Mouse (Mus musculus): ENCODE results near the gene 1700011L22Rik. TPM values are rescaled to one million over a fixed set of nuclear protein-coding genes. Genes with fewer than 3 reads are reported as not detected.

1700011L22Rik gene
- polyA plus RNA-seq, 1 experiment from 2014 or later = not detected

DNA sequence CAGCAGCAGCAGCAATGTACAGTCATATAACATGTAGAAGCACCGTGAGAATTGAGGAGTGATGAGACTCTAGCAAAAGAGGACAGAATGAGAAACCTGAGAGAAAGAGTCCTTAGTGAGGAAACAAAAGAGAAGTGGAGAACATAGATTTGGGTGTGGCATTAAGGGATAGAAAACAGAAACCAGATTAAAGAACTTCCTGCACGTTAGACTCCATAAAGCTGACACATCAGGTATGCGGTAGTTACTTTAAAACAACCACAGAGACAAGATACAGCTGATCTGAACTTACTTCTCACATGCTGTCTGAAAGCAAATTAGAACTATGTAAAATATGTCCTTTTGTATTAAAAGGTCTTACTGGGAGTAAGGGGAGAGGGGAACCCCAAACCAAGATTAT lies 38.1 kb upstream of the 1700011L22Rik start:
- no peak overlapping the region for H3K9ac ChIP-seq (ENCODE audit: low read length)
- ATAC-seq (ENCODE audit: low FRiP score) = no peak
- DNase-seq (ENCODE audit: low spot score, missing footprints) = no peak
- H3K4me3 ChIP-seq (ENCODE audit: low read depth, low read length) = no peak overlapping the region
- no peak overlapping the region for H3K4me2 ChIP-seq
- WGBS = 92% methylated on average over 3 of the region's 3 CpGs
- H3K27ac ChIP-seq (ENCODE audit: low read depth, low read length) = no peak overlapping the region
- H3K9me3 ChIP-seq (ENCODE audit: control insufficient read depth, low read length) = no peaks in the 10 kb centered on the region
- H3K36me3 ChIP-seq (ENCODE audit: control insufficient read depth, insufficient read depth, low read length) = no peaks in the 10 kb centered on the region
- H3K27me3 ChIP-seq (ENCODE audit: control insufficient read depth, insufficient read depth, low read length) = no peaks in the 10 kb centered on the region
- H3K4me1 ChIP-seq (ENCODE audit: control insufficient read depth, insufficient read depth, low read length) = no peaks in the 10 kb centered on the region

DNA sequence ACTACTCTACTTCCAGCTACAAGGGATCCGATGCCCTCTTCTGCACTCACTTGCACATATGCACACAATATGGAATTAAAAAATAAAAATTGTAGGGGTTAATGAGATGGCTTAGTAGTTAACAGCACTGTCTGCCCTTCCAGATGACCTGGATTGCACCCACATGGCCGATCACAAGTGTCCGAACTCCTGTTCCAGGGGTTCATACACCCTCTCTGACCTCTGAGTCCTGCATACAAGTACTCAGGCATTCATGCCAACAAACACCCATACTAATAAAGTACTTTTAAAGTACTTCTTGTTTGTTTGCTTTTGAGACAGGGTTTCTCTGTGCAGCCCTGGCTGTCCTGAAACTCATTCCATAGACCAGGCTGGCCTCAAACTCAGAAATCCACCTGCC lies 36.3 kb upstream of the 1700011L22Rik start:
- H3K27me3 ChIP-seq (ENCODE audit: control insufficient read depth, insufficient read depth, low read length) = no peaks in the 10 kb centered on the region
- WGBS = 90% methylated on average over 3 of the region's 3 CpGs
- H3K4me2 ChIP-seq = no peak overlapping the region
- DNase-seq (ENCODE audit: low spot score, missing footprints) (no peak), ATAC-seq (ENCODE audit: low FRiP score) (no peak)
- H3K4me1 ChIP-seq (ENCODE audit: control insufficient read depth, insufficient read depth, low read length) = no peaks in the 10 kb centered on the region
- H3K27ac ChIP-seq (ENCODE audit: low read depth, low read length) = no peak overlapping the region
- no peak overlapping the region for H3K4me3 ChIP-seq (ENCODE audit: low read depth, low read length)
- H3K36me3 ChIP-seq (ENCODE audit: control insufficient read depth, insufficient read depth, low read length) = no peaks in the 10 kb centered on the region
- no peaks in the 10 kb centered on the region for H3K9me3 ChIP-seq (ENCODE audit: control insufficient read depth, low read length)
- no peak overlapping the region for H3K9ac ChIP-seq (ENCODE audit: low read length)

DNA sequence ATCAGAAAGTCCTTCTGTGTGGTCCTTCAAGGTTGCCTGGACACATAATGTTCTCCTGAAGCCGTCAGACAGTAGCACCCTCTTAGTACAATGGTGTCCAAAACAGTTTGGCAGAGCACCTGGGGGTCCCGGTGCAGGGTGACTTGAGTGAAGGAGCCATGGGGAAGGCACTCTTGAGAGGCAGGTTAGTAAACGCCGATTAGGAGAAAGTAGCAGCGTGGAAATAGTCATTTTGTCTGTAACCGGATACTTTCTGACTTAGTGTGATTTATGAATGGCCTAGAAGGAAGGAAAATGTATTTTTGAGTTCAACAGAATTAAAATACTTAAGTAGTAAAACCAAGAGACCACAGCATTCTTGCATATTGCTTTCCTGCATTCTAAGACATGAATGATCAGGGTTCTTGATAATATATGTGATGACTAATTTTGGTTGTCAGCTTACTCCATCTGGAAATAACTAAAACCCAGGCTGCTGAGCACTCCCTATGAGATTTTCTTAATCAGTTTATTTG lies 33.1 kb upstream of the 1700011L22Rik start:
- Histone ChIP-seq H3K27ac (ENCODE audit: low read depth, low read length) (no peak overlapping the region), H3K9ac (ENCODE audit: low read length) (no peak overlapping the region), H3K36me3 (ENCODE audit: control insufficient read depth, insufficient read depth, low read length) (no peaks in the 10 kb centered on the region), H3K4me3 (ENCODE audit: low read depth, low read length) (no peak overlapping the region), H3K4me2 (no peak overlapping the region), H3K27me3 (ENCODE audit: control insufficient read depth, insufficient read depth, low read length) (no peaks in the 10 kb centered on the region), H3K4me1 (ENCODE audit: control insufficient read depth, insufficient read depth, low read length) (no peaks in the 10 kb centered on the region), H3K9me3 (ENCODE audit: control insufficient read depth, low read length) (no peaks in the 10 kb centered on the region)
- ATAC-seq (ENCODE audit: low FRiP score) (no peak), DNase-seq (ENCODE audit: low spot score, missing footprints) (no peak)
- 91% methylated on average over 6 of the region's 6 CpGs for WGBS

DNA sequence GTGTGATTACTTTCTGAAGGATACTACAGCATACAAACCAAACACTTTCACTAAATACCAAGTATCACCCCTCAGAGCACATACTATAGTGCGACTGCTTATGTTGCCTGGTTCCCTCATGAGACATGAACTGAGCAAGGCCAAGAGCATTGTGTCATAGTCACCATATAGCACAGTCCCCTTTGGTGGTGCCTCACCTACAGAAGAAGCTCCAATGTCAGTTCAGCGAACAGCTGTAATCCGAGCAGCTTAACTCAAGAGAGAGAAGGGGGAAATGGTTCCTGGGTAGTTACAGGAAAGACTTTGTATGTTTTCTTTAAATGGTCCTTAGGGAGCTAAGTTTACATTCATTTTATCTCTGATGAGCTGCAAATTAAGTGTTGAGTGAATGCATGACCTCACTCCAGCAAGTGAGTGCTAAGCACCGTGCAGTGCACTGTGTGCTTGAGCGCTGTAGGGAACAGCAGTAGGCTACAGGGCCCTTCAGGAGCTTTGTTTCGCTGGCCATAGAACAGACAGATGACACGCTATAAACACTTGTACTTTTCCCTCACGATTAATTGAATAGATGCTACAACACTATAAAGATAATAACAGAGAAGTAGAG lies 29.0 kb upstream of the 1700011L22Rik start:
- Histone ChIP-seq H3K4me2 (no peak overlapping the region), H3K27me3 (ENCODE audit: control insufficient read depth, insufficient read depth, low read length) (no peaks in the 10 kb centered on the region), H3K9ac (ENCODE audit: low read length) (no peak overlapping the region), H3K27ac (ENCODE audit: low read depth, low read length) (no peak overlapping the region), H3K4me3 (ENCODE audit: low read depth, low read length) (no peak overlapping the region), H3K36me3 (ENCODE audit: control insufficient read depth, insufficient read depth, low read length) (0 out of 2 replicates have a peak, but pooled peaks cover 4% of the 10 kb centered on the region), H3K9me3 (ENCODE audit: control insufficient read depth, low read length) (no peaks in the 10 kb centered on the region), H3K4me1 (ENCODE audit: control insufficient read depth, insufficient read depth, low read length) (no peaks in the 10 kb centered on the region)
- peak; percentile 61 for DNase-seq (ENCODE audit: low spot score, missing footprints)
- 83% methylated on average over 8 of the region's 8 CpGs for WGBS
- no peak for ATAC-seq (ENCODE audit: low FRiP score)

DNA sequence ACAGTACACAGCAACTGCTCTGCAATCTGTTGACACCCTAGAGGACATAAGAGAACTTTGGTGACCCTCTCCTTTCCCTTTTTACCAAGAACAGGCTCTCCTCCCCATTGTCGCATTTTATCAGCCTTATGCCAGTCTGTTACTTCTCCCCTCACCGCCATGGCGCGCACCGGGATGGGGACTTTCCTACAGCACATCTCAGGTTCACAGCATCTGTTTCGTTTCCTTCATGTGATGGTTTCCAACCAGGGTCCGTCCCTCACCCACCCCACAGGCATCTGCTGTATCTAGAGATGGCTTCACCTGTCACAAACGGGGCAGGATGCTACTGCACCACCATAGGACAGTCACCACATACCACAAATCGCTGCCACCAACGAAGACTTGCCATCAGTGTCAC lies 26.6 kb upstream of the 1700011L22Rik start:
- Histone ChIP-seq H3K27me3 (ENCODE audit: control insufficient read depth, insufficient read depth, low read length) (no peaks in the 10 kb centered on the region), H3K27ac (ENCODE audit: low read depth, low read length) (no peak overlapping the region), H3K4me1 (ENCODE audit: control insufficient read depth, insufficient read depth, low read length) (no peaks in the 10 kb centered on the region), H3K9me3 (ENCODE audit: control insufficient read depth, low read length) (no peaks in the 10 kb centered on the region), H3K4me3 (ENCODE audit: low read depth, low read length) (no peak overlapping the region), H3K9ac (ENCODE audit: low read length) (no peak overlapping the region), H3K4me2 (no peak overlapping the region), H3K36me3 (ENCODE audit: control insufficient read depth, insufficient read depth, low read length) (0 out of 2 replicates have a peak, but pooled peaks cover 4% of the 10 kb centered on the region)
- 90% methylated on average over 10 of the region's 10 CpGs for WGBS
- ATAC-seq (ENCODE audit: low FRiP score) (no peak), DNase-seq (ENCODE audit: low spot score, missing footprints) (no peak)

DNA sequence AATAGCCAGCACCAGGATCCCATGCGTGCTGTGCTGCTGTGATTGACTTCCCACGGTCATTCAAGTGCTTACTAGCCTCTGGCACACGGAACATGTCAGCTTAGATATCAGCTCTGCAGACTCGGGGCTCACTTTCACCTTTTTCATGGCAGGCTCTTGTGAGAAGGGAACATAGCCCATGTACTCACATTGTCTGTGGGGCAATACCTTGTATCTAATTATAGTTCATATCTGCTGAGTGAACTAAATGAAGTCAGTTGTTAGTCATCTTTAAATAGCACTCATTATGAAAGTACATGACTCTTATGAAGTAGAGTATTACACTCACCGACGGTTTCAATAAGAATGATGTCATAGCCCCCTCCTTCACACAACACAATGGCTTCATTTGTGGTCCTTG lies 25.4 kb upstream of the 1700011L22Rik start:
- H3K9me3 ChIP-seq (ENCODE audit: control insufficient read depth, low read length) = no peaks in the 10 kb centered on the region
- no peak overlapping the region for H3K4me3 ChIP-seq (ENCODE audit: low read depth, low read length)
- no peak for ATAC-seq (ENCODE audit: low FRiP score)
- H3K4me2 ChIP-seq = no peak overlapping the region
- WGBS = 93% methylated on average over 6 of the region's 6 CpGs
- H3K36me3 ChIP-seq (ENCODE audit: control insufficient read depth, insufficient read depth, low read length) = peaks cover 4% of the 10 kb centered on the region; the same call in 1 of the 2 replicates
- H3K27me3 ChIP-seq (ENCODE audit: control insufficient read depth, insufficient read depth, low read length) = no peaks in the 10 kb centered on the region
- H3K4me1 ChIP-seq (ENCODE audit: control insufficient read depth, insufficient read depth, low read length) = no peaks in the 10 kb centered on the region
- no peak overlapping the region for H3K9ac ChIP-seq (ENCODE audit: low read length)
- H3K27ac ChIP-seq (ENCODE audit: low read depth, low read length) = no peak overlapping the region
- no peak for DNase-seq (ENCODE audit: low spot score, missing footprints)

DNA sequence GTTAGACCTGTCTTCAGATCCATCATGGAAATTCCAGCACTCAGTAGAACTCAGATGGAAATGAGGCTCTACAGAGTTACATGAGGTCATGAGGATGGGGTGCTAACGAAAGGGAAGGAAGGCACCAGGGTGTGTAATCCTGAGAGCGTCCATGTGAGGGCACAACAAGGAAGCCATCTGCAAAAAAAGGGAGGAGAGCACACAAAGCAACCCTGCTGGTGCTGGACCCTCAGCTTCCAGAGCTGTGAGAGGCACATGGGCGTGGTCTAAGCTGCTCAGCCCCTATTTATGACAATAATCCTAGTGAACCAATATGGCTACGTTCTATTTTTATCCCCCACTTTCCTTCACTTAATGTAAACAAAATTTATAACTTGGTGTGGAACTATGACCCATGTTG lies 24.3 kb upstream of the 1700011L22Rik start:
- WGBS = 74% methylated on average over 4 of the region's 4 CpGs
- ATAC-seq (ENCODE audit: low FRiP score) (no peak), DNase-seq (ENCODE audit: low spot score, missing footprints) (no peak)
- Histone ChIP-seq H3K4me2 (no peak overlapping the region), H3K4me1 (ENCODE audit: control insufficient read depth, insufficient read depth, low read length) (no peaks in the 10 kb centered on the region), H3K9ac (ENCODE audit: low read length) (no peak overlapping the region), H3K27ac (ENCODE audit: low read depth, low read length) (no peak overlapping the region), H3K27me3 (ENCODE audit: control insufficient read depth, insufficient read depth, low read length) (no peaks in the 10 kb centered on the region), H3K9me3 (ENCODE audit: control insufficient read depth, low read length) (no peaks in the 10 kb centered on the region), H3K36me3 (ENCODE audit: control insufficient read depth, insufficient read depth, low read length) (peaks cover 4% of the 10 kb centered on the region; the same call in 1 of the 2 replicates), H3K4me3 (ENCODE audit: low read depth, low read length) (no peak overlapping the region)

DNA sequence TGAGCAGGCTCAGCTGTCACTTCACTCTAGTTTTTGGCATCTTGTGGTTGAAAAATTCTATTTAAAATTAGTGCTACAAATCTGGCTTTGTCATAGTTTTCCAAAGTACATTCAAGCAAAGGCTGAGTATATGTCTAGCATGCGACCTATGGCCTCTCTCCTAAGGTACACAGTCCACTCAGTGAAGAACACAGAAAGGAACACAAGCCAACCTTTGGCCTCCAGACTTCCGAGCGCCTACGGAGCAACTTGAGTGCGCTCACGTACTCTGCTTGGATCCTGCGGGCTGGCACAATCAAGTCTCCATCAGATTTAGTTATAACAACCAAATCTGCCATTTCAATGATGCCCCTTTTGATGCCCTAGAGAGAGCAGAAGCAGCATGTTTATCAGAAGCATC lies 20.6 kb upstream of the 1700011L22Rik start:
- WGBS = 96% methylated on average over 7 of the region's 7 CpGs
- DNase-seq (ENCODE audit: low spot score, missing footprints) (no peak), ATAC-seq (ENCODE audit: low FRiP score) (no peak)
- Histone ChIP-seq H3K9ac (ENCODE audit: low read length) (no peak overlapping the region), H3K4me3 (ENCODE audit: low read depth, low read length) (no peak overlapping the region), H3K27me3 (ENCODE audit: control insufficient read depth, insufficient read depth, low read length) (no peaks in the 10 kb centered on the region), H3K27ac (ENCODE audit: low read depth, low read length) (no peak overlapping the region), H3K4me1 (ENCODE audit: control insufficient read depth, insufficient read depth, low read length) (no peaks in the 10 kb centered on the region), H3K9me3 (ENCODE audit: control insufficient read depth, low read length) (no peaks in the 10 kb centered on the region), H3K4me2 (no peak overlapping the region), H3K36me3 (ENCODE audit: control insufficient read depth, insufficient read depth, low read length) (peaks cover 4% of the 10 kb centered on the region; the same call in 1 of the 2 replicates)

DNA sequence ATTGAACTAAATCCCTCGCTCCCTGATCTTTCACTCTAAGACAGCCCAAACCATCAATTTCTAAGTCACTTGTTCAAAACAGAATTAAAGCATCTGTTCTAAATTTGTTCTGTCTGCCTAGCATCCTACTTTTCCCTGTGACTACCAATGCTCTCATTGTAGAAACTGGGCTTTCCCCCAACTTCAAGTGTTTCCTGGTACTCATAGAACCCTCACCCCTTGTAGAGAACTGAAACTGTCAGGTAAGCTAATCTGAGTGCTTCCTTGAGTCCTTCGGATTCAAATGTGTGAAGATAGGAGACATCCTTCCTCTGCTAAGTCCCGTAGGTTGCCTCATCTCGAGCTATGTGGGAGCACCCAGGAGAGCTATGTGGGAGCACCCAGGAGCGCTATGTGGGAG lies 13.6 kb upstream of the 1700011L22Rik start:
- no peaks in the 10 kb centered on the region for H3K9me3 ChIP-seq (ENCODE audit: control insufficient read depth, low read length)
- H3K9ac ChIP-seq (ENCODE audit: low read length) = no peak overlapping the region
- no peak for ATAC-seq (ENCODE audit: low FRiP score)
- H3K4me1 ChIP-seq (ENCODE audit: control insufficient read depth, insufficient read depth, low read length) = no peaks in the 10 kb centered on the region
- no peak overlapping the region for H3K4me2 ChIP-seq
- 90% methylated on average over 5 of the region's 5 CpGs for WGBS
- DNase-seq (ENCODE audit: low spot score, missing footprints) = no peak
- H3K36me3 ChIP-seq (ENCODE audit: control insufficient read depth, insufficient read depth, low read length) = no peaks in the 10 kb centered on the region
- no peak overlapping the region for H3K4me3 ChIP-seq (ENCODE audit: low read depth, low read length)
- no peaks in the 10 kb centered on the region for H3K27me3 ChIP-seq (ENCODE audit: control insufficient read depth, insufficient read depth, low read length)
- H3K27ac ChIP-seq (ENCODE audit: low read depth, low read length) = no peak overlapping the region

All from midbrain, embryonic 11.5 days (tissue).